Comparison of ENCODE assay signal across 22 mouse cellular contexts in the genomic region with DNA sequence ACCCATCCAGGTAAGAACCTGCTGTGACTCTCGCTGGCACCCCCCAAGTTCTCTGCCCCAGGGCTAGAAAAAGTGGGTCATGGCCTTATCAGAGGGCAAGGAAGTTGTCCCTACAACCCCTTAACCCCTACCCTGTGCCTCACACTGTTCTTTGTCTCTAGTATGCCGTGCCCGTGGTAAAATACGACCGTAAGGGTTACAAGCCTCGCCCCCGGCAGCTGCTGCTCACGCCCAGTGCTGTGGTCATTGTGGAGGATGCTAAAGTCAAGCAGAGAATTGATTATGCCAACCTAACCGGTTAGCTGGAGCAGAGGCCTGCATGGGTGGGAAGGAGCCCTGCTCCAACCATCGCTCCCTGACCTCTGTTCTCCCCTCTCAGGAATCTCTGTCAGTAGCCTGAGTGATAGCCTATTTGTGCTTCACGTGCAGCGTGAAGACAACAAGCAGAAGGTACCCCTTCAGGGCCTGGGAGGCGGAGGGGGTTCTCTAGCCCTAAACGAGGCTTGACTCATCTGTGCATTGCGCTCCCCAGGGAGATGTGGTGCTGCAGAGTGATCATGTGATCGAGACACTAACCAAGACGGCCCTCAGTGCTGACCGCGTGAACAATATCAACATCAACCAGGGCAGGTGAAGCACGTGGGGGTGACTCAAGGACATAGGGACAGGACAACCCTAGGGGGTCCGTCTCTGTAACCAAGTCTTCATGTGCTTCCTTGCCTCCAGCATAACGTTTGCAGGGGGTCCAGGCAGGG.
"Had no signal": no experiment of that assay in that cellular context is flagged by ENCODE, and none has a peak within 500 bp of the region (broad histone marks: within the 10 kb centered on the region; RNA-seq: fewer than 3 reads in every experiment).

No protein-coding gene starts in this region.

- H3K9ac ChIP-seq: heart, embryonic 13.5 days; heart, embryonic 15.5 days; hindbrain, embryonic 14.5 days; limb, embryonic 13.5 days; limb, embryonic 15.5 days; liver, embryonic 12.5 days; liver, embryonic 14.5 days had no signal

- H3K27ac ChIP-seq: heart, embryonic 13.5 days; heart, embryonic 15.5 days; hindbrain, embryonic 14.5 days; hindbrain, postnatal 0 days; limb, embryonic 13.5 days; limb, embryonic 15.5 days; liver, embryonic 12.5 days; liver, embryonic 14.5 days had no signal

- H3K4me3 ChIP-seq: heart, embryonic 13.5 days; heart, embryonic 15.5 days; limb, embryonic 13.5 days; limb, embryonic 15.5 days; liver, embryonic 12.5 days had no signal

- H3K9me3 ChIP-seq: heart, embryonic 13.5 days; heart, embryonic 15.5 days; limb, embryonic 13.5 days; limb, embryonic 15.5 days; liver, embryonic 12.5 days had no signal

- ATAC-seq: hindbrain, postnatal 0 days; intestine, embryonic 16.5 days; liver, embryonic 12.5 days had no signal

- H3K27me3 ChIP-seq: heart, embryonic 13.5 days; heart, embryonic 15.5 days; limb, embryonic 13.5 days; limb, embryonic 15.5 days; liver, embryonic 12.5 days had no signal

- H3K4me2 ChIP-seq: heart, embryonic 13.5 days; heart, embryonic 15.5 days; hindbrain, embryonic 14.5 days; limb, embryonic 13.5 days; limb, embryonic 15.5 days; liver, embryonic 12.5 days had no signal

- H3K4me1 ChIP-seq: heart, embryonic 13.5 days; heart, embryonic 15.5 days; limb, embryonic 13.5 days; limb, embryonic 15.5 days had no signal

- DNase-seq: gastrocnemius, postnatal 14 days; gastrocnemius, postnatal 36 days; heart, adult 18-20 months; heart, postnatal 14 days; heart, postnatal 36 days; kidney, adult 11 months; kidney, adult 2 months; kidney, adult 9 months; kidney, postnatal 10 days; kidney, postnatal 25 days; layer of hippocampus, adult 9-11 months; layer of hippocampus, postnatal 36 days; left cerebral cortex, postnatal 4 days had no signal
